Mouse (Mus musculus): ENCODE measurements around the gene Il2rb. TPM values are rescaled to one million over a fixed set of nuclear protein-coding genes. Genes with fewer than 3 reads are reported as not detected.

The Il2rb gene
- total RNA-seq, 1 experiment from 2014 or later = 5.7 TPM

GRCm38 (mm10) chr15:78489906-78490305 is 5.2 kb downstream of the Il2rb start:
- no peak for ATAC-seq (ENCODE audit: extremely low read depth, insufficient number of reproducible peaks, low FRiP score, poor library complexity, severe bottlenecking)

- ATAC-seq (ENCODE audit: extremely low read depth, insufficient number of reproducible peaks, low FRiP score, poor library complexity, severe bottlenecking) = no peak
These were observed 5.8 kb downstream of the Il2rb start for GRCm38 (mm10) chr15:78489248-78489647.

- ATAC-seq (ENCODE audit: extremely low read depth, insufficient number of reproducible peaks, low FRiP score, poor library complexity, severe bottlenecking) = no peak
These were observed 8.0 kb downstream of the Il2rb start for GRCm38 (mm10) chr15:78487066-78487465.

GRCm38 (mm10) chr15:78486564-78486963 is 8.5 kb downstream of the Il2rb start:
- ATAC-seq (ENCODE audit: extremely low read depth, insufficient number of reproducible peaks, low FRiP score, poor library complexity, severe bottlenecking) = no peak

- ATAC-seq (ENCODE audit: extremely low read depth, insufficient number of reproducible peaks, low FRiP score, poor library complexity, severe bottlenecking) = no peak
These were observed 11.8 kb downstream of the Il2rb start for GRCm38 (mm10) chr15:78483311-78483710.

GRCm38 (mm10) chr15:78482518-78482917 is 12.6 kb downstream of the Il2rb start:
- no peak for ATAC-seq (ENCODE audit: extremely low read depth, insufficient number of reproducible peaks, low FRiP score, poor library complexity, severe bottlenecking)

- ATAC-seq (ENCODE audit: extremely low read depth, insufficient number of reproducible peaks, low FRiP score, poor library complexity, severe bottlenecking) = no peak
These were observed 13.5 kb downstream of the Il2rb start for GRCm38 (mm10) chr15:78481448-78482000.

- no peak for ATAC-seq (ENCODE audit: extremely low read depth, insufficient number of reproducible peaks, low FRiP score, poor library complexity, severe bottlenecking)
These were observed 14.1 kb downstream of the Il2rb start for GRCm38 (mm10) chr15:78480991-78481390.

- ATAC-seq (ENCODE audit: extremely low read depth, insufficient number of reproducible peaks, low FRiP score, poor library complexity, severe bottlenecking) = no peak
These were observed 15.0 kb downstream of the Il2rb start for GRCm38 (mm10) chr15:78480111-78480510.

GRCm38 (mm10) chr15:78479470-78479869 is 15.6 kb downstream of the Il2rb start:
- no peak for ATAC-seq (ENCODE audit: extremely low read depth, insufficient number of reproducible peaks, low FRiP score, poor library complexity, severe bottlenecking)

GRCm38 (mm10) chr15:78478073-78478472 is 17.0 kb downstream of the Il2rb start:
- ATAC-seq (ENCODE audit: extremely low read depth, insufficient number of reproducible peaks, low FRiP score, poor library complexity, severe bottlenecking) = no peak

- ATAC-seq (ENCODE audit: extremely low read depth, insufficient number of reproducible peaks, low FRiP score, poor library complexity, severe bottlenecking) = no peak
These were observed 18.2 kb downstream of the Il2rb start for GRCm38 (mm10) chr15:78476878-78477277.

- no peak for ATAC-seq (ENCODE audit: extremely low read depth, insufficient number of reproducible peaks, low FRiP score, poor library complexity, severe bottlenecking)
These were observed 19.5 kb downstream of the Il2rb start for GRCm38 (mm10) chr15:78475604-78476031.

GRCm38 (mm10) chr15:78473442-78473841 is 21.6 kb downstream of the Il2rb start:
- ATAC-seq (ENCODE audit: extremely low read depth, insufficient number of reproducible peaks, low FRiP score, poor library complexity, severe bottlenecking) = no peak

- ATAC-seq (ENCODE audit: extremely low read depth, insufficient number of reproducible peaks, low FRiP score, poor library complexity, severe bottlenecking) = no peak
These were observed 23.2 kb downstream of the Il2rb start for GRCm38 (mm10) chr15:78471902-78472301.

GRCm38 (mm10) chr15:78470495-78471276 is 24.4 kb downstream of the Il2rb start:
- ATAC-seq (ENCODE audit: extremely low read depth, insufficient number of reproducible peaks, low FRiP score, poor library complexity, severe bottlenecking) = no peak

- no peak for ATAC-seq (ENCODE audit: extremely low read depth, insufficient number of reproducible peaks, low FRiP score, poor library complexity, severe bottlenecking)
These were observed 26.6 kb downstream of the Il2rb start, which contains the start of gene Tmprss6 for GRCm38 (mm10) chr15:78468379-78468937. Gene Tmprss6 (minus strand): TSS chr15:78468634.

GRCm38 (mm10) chr15:78467570-78467969 is 27.5 kb downstream of the Il2rb start:
- ATAC-seq (ENCODE audit: extremely low read depth, insufficient number of reproducible peaks, low FRiP score, poor library complexity, severe bottlenecking) = no peak

- ATAC-seq (ENCODE audit: extremely low read depth, insufficient number of reproducible peaks, low FRiP score, poor library complexity, severe bottlenecking) = no peak
These were observed 28.3 kb downstream of the Il2rb start for GRCm38 (mm10) chr15:78466809-78467208.

GRCm38 (mm10) chr15:78462981-78463380 is 32.1 kb downstream of the Il2rb start:
- ATAC-seq (ENCODE audit: extremely low read depth, insufficient number of reproducible peaks, low FRiP score, poor library complexity, severe bottlenecking) = peak; percentile 8; the same call in 1 of the 2 replicates

Measured in neutrophil, adult 5-6 weeks (primary cell).